Mouse (Mus musculus) C2C12 (cell line): Measurements from ENCODE around the gene Pcdh20. TPM values are rescaled to one million over a fixed set of nuclear protein-coding genes. Genes with fewer than 3 reads are reported as not detected.

Experiments
- H3K27me3 ChIP-seq: one replicate; pipeline ENCODE4 v1.6.1; 2011; ENCODE audit not compliant: control insufficient read depth, insufficient read depth, insufficient read length
- H3K36me3 ChIP-seq: one replicate; pipeline ENCODE4 v1.6.1; 2011; ENCODE audit not compliant: control insufficient read depth, insufficient read depth
- H3K4me3 ChIP-seq: one replicate; pipeline ENCODE4 v1.5.1; 2011; ENCODE audit warnings: mild to moderate bottlenecking, control low read depth; ENCODE audit not compliant: poor library complexity, insufficient read depth, severe bottlenecking
- H3K79me2 ChIP-seq: one replicate; pipeline ENCODE4 v1.6.1; 2011; ENCODE audit not compliant: control insufficient read depth, insufficient read depth
- H3K79me3 ChIP-seq: one replicate; pipeline ENCODE4 v1.6.1; 2011; ENCODE audit warnings: low read depth, control low read depth
- H3ac ChIP-seq: one replicate; pipeline ENCODE3; 2011; ENCODE audit warnings: low read depth; ENCODE audit not compliant: control insufficient read depth, insufficient read length
- CEBPB ChIP-seq: IDR thresholded peaks from one replicate; pipeline ENCODE4 v1.6.1; 2011; ENCODE audit warnings: low read depth, mild to moderate bottlenecking, control low read depth, moderate library complexity
- CTCF ChIP-seq: IDR thresholded peaks from one replicate; pipeline ENCODE4 v1.5.1; 2011; ENCODE audit not compliant: control insufficient read depth, insufficient read depth, insufficient read length
- FOSL1 ChIP-seq: IDR thresholded peaks from one replicate; pipeline ENCODE4 v1.8.0; 2011; ENCODE audit warnings: mild to moderate bottlenecking, low read length; ENCODE audit not compliant: poor library complexity, insufficient read depth, severe bottlenecking
- MAX ChIP-seq: IDR thresholded peaks from one replicate; pipeline ENCODE4 v1.6.1; 2011; ENCODE audit warnings: mild to moderate bottlenecking, control low read depth
- MYOD1 ChIP-seq: IDR thresholded peaks from one replicate; pipeline ENCODE4 v1.6.1; 2011; ENCODE audit warnings: low read depth; ENCODE audit not compliant: control insufficient read depth, insufficient read length
- MYOG ChIP-seq: IDR thresholded peaks from one replicate; pipeline ENCODE4 v1.6.1; 2011; ENCODE audit not compliant: control insufficient read depth, insufficient read length; ENCODE audit errors: extremely low read depth
- USF1 ChIP-seq: IDR thresholded peaks from one replicate; pipeline ENCODE4 v1.6.1; 2011; ENCODE audit warnings: low read depth, mild to moderate bottlenecking, control low read depth, moderate library complexity
- long read RNA-seq, 2 experiments: library from polyadenylated mRNA; unstranded; transcript quantifications; one replicate each; pipeline ENCODE4 v2.0.0; 2019 to 2020
- polyA plus RNA-seq: library from polyadenylated mRNA; unstranded; fragments of >200 nt; fragmentation: generic; extraction: Trizol; gene quantifications from one replicate; pipeline ENCODE4 v1.2.1, GENCODE M21; 2012; ENCODE audit warnings: missing spikeins

Pcdh20 gene
- polyA plus RNA-seq = 2.9 TPM
- long read RNA-seq, experiment 1 = 0 reads
- long read RNA-seq, experiment 2, partial matches to known transcripts = 0 of 2 reads
- long read RNA-seq, experiment 2, other reads (novel, unspliced or antisense) = 1 of 2 reads

GRCm38 (mm10) chr14:88470495-88471434 is at the start of gene Pcdh20:
Pcdh20 (minus strand) TSS chr14:88471396.
- TF ChIP-seq MAX (no peak), MYOG (no peak)
- Histone ChIP-seq H3K79me3 (no peaks in the 10 kb centered on the region), H3K27me3 (no peaks in the 10 kb centered on the region), H3K4me3 (peak within 1 kb of the TSS; percentile 16), H3K79me2 (no peaks in the 10 kb centered on the region), H3ac (peak within 1 kb of the TSS; percentile 60), H3K36me3 (no peaks in the 10 kb centered on the region)

- TF ChIP-seq MYOD1 = no peak
- TF ChIP-seq CTCF = peak; percentile 15
- Histone ChIP-seq H3K79me3 (no peaks in the 10 kb centered on the region), H3K4me3 (no peak overlapping the region), H3ac (no peak overlapping the region), H3K79me2 (no peaks in the 10 kb centered on the region), H3K27me3 (no peaks in the 10 kb centered on the region), H3K36me3 (no peaks in the 10 kb centered on the region)
These were observed 8.7 kb upstream of the Pcdh20 start for GRCm38 (mm10) chr14:88479909-88480308.

- Histone ChIP-seq H3K79me2 (no peaks in the 10 kb centered on the region), H3K27me3 (no peaks in the 10 kb centered on the region), H3K4me3 (no peak overlapping the region), H3ac (no peak overlapping the region), H3K79me3 (no peaks in the 10 kb centered on the region), H3K36me3 (no peaks in the 10 kb centered on the region)
- TF ChIP-seq MYOG (no peak), CEBPB (no peak), MYOD1 (no peak), FOSL1 (no peak), USF1 (no peak), MAX (no peak), CTCF (no peak)
These were observed 1.2 kb downstream of the Pcdh20 start for GRCm38 (mm10) chr14:88469956-88470355.

GRCm38 (mm10) chr14:88469361-88469760 is 1.8 kb downstream of the Pcdh20 start:
- no peak for TF ChIP-seq MYOG
- TF ChIP-seq CEBPB = no peak
- TF ChIP-seq CTCF = no peak
- TF ChIP-seq USF1 = no peak
- TF ChIP-seq FOSL1 = no peak
- TF ChIP-seq MYOD1 = no peak
- no peak for TF ChIP-seq MAX
- no peaks in the 10 kb centered on the region for H3K27me3 ChIP-seq
- peak overlapping the region; percentile 10 for H3ac ChIP-seq
- H3K79me2 ChIP-seq = no peaks in the 10 kb centered on the region
- no peaks in the 10 kb centered on the region for H3K79me3 ChIP-seq
- no peak overlapping the region for H3K4me3 ChIP-seq
- H3K36me3 ChIP-seq = no peaks in the 10 kb centered on the region

- H3ac ChIP-seq = no peak overlapping the region
- H3K79me2 ChIP-seq = no peaks in the 10 kb centered on the region
- no peak overlapping the region for H3K4me3 ChIP-seq
- no peaks in the 10 kb centered on the region for H3K79me3 ChIP-seq
- no peaks in the 10 kb centered on the region for H3K36me3 ChIP-seq
- no peaks in the 10 kb centered on the region for H3K27me3 ChIP-seq
- TF ChIP-seq FOSL1 = no peak
- TF ChIP-seq MYOG = no peak
These were observed 4.8 kb downstream of the Pcdh20 start for GRCm38 (mm10) chr14:88466416-88466815.

- Histone ChIP-seq H3K36me3 (no peaks in the 10 kb centered on the region), H3K27me3 (no peaks in the 10 kb centered on the region), H3K79me3 (no peaks in the 10 kb centered on the region), H3K4me3 (no peak overlapping the region), H3ac (no peak overlapping the region), H3K79me2 (no peaks in the 10 kb centered on the region)
- no peak for TF ChIP-seq CTCF
- TF ChIP-seq MAX = no peak
- TF ChIP-seq FOSL1 = no peak
- no peak for TF ChIP-seq CEBPB
These were observed 6.8 kb downstream of the Pcdh20 start for GRCm38 (mm10) chr14:88464356-88464755.
